Mouse (Mus musculus): ENCODE measurements around the gene Tfap2e. TPM values are rescaled to one million over a fixed set of nuclear protein-coding genes. Genes with fewer than 3 reads are reported as not detected.

The Tfap2e gene
- polyA plus RNA-seq, 1 experiment from 2014 or later = 0.77 TPM

DNA sequence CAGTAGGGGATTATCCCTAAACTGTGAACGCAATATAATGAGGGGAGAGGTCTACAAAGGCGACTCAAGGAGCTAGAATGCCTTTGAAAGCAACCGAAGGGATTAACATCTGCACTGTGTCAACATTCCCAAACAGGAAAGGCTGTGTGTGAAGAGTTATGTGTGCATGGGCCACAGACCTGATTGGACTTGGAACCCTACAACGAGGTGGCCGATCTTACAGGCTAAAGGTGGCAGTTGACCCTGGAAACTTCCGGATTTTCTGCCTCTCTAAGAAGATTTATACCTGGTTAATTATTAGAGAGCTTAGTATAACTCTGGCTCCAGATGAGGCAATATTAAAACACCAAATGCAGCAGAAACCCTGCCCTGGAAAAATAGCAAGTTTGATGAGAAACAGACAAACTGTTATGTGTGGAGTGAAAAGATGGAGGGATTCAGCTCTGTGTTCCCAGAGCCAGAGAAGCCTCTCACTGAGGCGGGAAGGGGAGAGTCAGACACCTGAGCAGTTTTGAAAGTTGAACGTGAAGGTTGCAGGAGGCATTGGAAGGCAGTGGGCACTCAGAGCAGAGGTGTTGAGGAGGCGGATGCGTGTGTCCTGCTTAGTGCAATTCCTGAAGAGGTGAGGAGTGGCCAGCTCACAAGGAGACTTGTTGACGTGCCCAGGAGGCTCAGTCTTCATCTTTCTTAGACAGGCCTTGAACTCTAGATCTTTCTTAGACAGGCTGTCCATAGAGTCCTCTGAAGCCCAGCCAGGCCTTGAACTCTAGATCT lies 26.7 kb upstream of the Tfap2e start:
- no peak overlapping the region for H3K4me2 ChIP-seq (replicated peaks)
- H3K9ac ChIP-seq = no peak overlapping the region
- H3K4me3 ChIP-seq = no peak overlapping the region
- WGBS = 83% methylated on average over 11 of the region's 11 CpGs
- H3K4me1 ChIP-seq = no peaks in the 10 kb centered on the region
- no peak overlapping the region for H3K27ac ChIP-seq
- H3K27me3 ChIP-seq = no peaks in the 10 kb centered on the region
- ATAC-seq (ENCODE audit: low FRiP score) = no peak
- no peaks in the 10 kb centered on the region for H3K9me3 ChIP-seq (replicated peaks)
- peaks cover 32% of the 10 kb centered on the region for H3K36me3 ChIP-seq

DNA sequence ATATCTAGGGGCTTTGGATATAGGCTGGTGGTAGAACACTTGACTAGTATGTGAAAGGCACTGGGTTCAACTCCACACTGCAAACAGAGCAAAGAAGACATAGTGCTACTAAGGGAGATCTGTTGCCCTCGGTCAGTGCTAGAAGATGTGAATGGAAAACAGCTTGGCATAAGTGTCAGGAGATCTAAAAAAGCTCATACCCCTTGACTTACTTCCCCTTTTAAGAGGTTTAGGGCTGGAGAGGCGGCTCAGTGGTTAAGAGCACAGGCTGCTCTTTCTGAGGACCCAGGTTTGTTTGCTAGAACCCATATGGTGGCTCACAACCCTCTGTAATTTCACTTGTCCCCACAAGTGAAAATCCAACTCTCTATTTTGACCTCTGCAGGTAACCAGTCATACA lies 23.4 kb upstream of the Tfap2e start:
- Histone ChIP-seq H3K4me1 (peaks cover 11% of the 10 kb centered on the region), H3K27me3 (no peaks in the 10 kb centered on the region), H3K4me2 (replicated peaks) (no peak overlapping the region), H3K27ac (no peak overlapping the region), H3K4me3 (no peak overlapping the region), H3K9ac (no peak overlapping the region), H3K36me3 (peaks cover 39% of the 10 kb centered on the region), H3K9me3 (replicated peaks) (no peaks in the 10 kb centered on the region)
- WGBS = 90% methylated on average over 2 of the region's 2 CpGs
- ATAC-seq (ENCODE audit: low FRiP score) = no peak

DNA sequence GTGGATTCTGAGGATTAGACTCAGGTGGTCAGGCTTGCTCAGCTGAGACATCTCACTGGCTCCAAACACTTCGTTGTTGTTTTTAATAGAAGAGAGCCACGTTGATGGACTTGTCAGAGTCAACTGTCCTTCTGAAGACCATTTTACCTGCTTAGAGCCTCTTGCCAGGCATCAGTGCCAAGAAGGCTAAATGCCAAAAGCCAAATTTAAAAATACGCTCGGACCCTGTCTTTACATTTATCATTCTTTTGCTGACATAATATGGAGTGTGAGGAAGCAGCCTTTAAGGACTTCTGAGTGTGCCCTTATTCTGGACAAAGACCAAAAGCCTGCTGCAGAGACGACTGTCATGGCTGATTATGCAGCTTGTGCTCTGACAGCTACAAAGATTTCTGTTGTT lies 22.3 kb upstream of the Tfap2e start:
- H3K9me3 ChIP-seq (replicated peaks) = no peaks in the 10 kb centered on the region
- ATAC-seq (ENCODE audit: low FRiP score) = no peak
- no peak overlapping the region for H3K4me3 ChIP-seq
- peaks cover 39% of the 10 kb centered on the region for H3K36me3 ChIP-seq
- H3K27me3 ChIP-seq = no peaks in the 10 kb centered on the region
- 86% methylated on average over 5 of the region's 5 CpGs for WGBS
- H3K4me1 ChIP-seq = peaks cover 14% of the 10 kb centered on the region
- H3K4me2 ChIP-seq (replicated peaks) = no peak overlapping the region
- no peak overlapping the region for H3K27ac ChIP-seq
- H3K9ac ChIP-seq = no peak overlapping the region

DNA sequence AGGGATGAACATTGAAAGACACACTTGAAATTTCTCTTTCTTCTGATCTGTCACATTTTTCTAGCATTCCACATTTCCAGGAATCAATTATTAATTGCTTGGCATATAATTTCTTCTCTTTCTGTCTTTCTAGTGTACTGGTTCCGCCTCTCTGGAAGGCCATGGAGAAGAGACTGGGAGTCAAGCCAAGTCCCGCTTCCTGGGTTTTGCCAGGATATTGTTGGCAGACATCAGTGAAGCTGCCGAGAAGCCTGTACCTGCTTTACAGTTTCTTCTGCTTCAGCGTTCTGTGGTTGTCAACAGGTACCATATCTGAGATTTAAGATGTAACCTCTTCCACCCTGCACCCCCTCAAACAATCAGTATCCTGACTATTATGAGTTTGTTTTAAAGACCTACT lies 20.7 kb upstream of the Tfap2e start:
- 91% methylated on average over 4 of the region's 4 CpGs for WGBS
- H3K9ac ChIP-seq = no peak overlapping the region

DNA sequence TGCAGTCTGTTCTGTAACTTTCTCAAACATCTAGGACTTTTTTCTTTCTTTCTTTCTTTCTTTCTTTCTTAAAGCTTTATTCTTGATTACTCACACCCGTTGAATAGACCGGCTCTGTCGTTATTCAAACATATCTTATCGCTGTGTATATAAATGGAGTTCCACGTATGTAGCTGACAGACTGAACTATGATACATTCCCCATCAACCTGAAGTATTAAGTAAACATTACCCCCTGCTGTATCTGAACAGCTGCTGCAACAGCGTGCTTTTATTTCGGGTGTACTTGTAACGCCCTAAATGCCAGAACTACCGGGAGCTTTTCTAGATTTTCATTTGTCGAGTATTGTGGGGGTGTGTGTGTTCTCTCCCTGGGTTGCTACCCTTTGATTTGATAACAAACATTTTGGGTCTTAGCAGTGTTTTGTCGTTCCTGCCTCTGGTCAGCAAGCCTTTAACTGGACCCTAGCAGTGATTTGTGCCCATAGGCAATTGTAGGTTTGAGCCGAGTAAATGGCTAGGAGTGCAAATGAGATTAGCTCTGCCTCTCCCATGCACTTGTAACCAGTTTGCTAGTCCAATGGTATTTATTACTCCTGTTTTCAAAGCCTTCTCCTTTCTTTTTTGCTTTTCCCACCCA lies 18.8 kb upstream of the Tfap2e start:
- 59% methylated on average over 12 of the region's 12 CpGs for WGBS
- no peak for ATAC-seq (ENCODE audit: low FRiP score)
- Histone ChIP-seq H3K4me1 (peaks cover 39% of the 10 kb centered on the region), H3K4me3 (peak overlapping the region; percentile 66), H3K9ac (peak overlapping the region; percentile 78; the same call in 1 of the 2 replicates), H3K9me3 (replicated peaks) (no peaks in the 10 kb centered on the region), H3K36me3 (peaks cover 29% of the 10 kb centered on the region), H3K27ac (no peak overlapping the region), H3K27me3 (no peaks in the 10 kb centered on the region), H3K4me2 (replicated peaks) (peak overlapping the region; percentile 91)

More for the DNA sequence above, 20.7 kb upstream of the Tfap2e start:
- peaks cover 33% of the 10 kb centered on the region for H3K36me3 ChIP-seq
- H3K27ac ChIP-seq = no peak overlapping the region
- peaks cover 20% of the 10 kb centered on the region for H3K4me1 ChIP-seq
- H3K4me2 ChIP-seq (replicated peaks) = no peak overlapping the region
- ATAC-seq (ENCODE audit: low FRiP score) = no peak
- no peaks in the 10 kb centered on the region for H3K27me3 ChIP-seq
- H3K9me3 ChIP-seq (replicated peaks) = no peaks in the 10 kb centered on the region
- H3K4me3 ChIP-seq = no peak overlapping the region

DNA sequence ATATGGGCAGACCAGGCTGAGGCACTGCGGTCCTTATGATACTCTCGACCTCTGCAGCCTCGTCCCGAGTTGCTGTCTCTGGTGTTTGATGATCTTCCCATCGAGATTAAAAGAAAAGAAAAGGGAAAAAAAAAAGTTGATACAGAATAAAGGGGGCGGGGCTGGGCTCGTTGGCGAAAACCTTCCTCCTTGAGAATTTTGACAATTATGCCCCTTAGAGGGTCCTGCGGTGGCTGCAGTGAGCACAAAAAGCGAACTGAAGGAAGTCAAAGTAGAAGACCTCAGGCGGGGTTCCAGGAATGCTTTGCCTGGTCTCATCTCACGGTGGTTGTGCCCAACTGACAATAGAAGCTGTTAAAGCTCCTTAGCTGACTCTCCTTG lies 18.2 kb upstream of the Tfap2e start:
- Histone ChIP-seq H3K4me3 (peak overlapping the region; percentile 66), H3K36me3 (peaks cover 30% of the 10 kb centered on the region), H3K4me2 (replicated peaks) (peak overlapping the region; percentile 91), H3K4me1 (peaks cover 46% of the 10 kb centered on the region), H3K9ac (peak overlapping the region; percentile 78), H3K9me3 (replicated peaks) (no peaks in the 10 kb centered on the region), H3K27ac (peak overlapping the region; percentile 98), H3K27me3 (no peaks in the 10 kb centered on the region)
- no peak for ATAC-seq (ENCODE audit: low FRiP score)
- 1% methylated on average over 12 of the region's 12 CpGs for WGBS

DNA sequence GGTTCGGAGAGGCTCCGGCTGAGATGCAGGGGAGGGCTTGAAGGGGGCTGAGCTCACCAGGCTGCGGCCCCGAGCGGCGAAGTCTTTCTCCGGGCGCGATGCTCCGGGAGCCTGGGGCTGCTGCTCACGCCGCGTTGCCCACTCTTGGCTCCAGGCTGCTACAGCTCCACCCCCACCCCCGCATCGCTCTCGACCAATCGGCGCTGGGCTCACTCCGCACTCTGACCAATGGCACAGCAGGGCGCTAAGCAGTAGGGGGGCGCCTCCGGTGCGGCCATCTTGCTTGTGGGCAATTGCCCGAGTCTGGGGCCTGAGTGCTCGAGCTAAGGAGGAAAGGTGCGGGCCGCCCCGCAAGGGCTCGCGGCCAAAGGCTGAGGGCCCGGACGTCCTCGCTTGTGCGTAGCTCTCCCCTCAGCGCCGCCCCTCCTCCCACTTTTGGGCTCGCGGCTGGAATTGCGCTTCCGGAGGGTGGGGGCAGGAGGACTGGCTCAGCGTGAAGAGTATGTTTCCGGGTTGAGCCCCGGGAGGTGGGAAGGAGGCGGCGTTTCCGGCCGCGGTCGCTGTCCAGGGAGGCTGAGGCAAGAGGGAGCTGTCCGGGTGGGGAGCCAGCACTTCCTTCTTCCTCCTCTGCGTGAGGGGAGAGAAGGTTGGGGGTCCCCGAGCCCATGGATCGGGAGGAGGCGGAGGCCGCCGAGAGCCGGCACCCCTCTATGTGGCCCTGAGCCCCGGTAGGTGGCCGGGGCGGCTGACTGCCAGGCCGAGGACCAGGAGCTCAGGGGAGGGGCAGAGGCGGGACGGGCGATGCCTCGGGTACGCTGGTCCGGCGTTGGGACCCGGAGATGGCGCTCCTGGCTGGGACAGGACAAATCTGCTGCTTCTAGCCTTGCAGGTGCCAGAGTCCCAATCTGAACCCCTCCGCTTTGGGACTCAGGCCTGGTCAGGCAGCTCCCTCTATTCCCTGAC lies 17.5 kb upstream of the Tfap2e start, which contains the start of the genes Ncdn and AU040320:
Gene Ncdn, minus strand, starts transcription at position 171 of the 963 bp plus-strand sequence.
Gene AU040320, plus strand, starts transcription at position 277 of the 963 bp plus-strand sequence.
- H3K4me3 ChIP-seq = peak within 1 kb of the TSS; percentile 66
- under 1% methylated on average over 69 of the region's 71 CpGs for WGBS
- peak within 1 kb of the TSS; percentile 91 for H3K4me2 ChIP-seq (replicated peaks)
- H3K4me1 ChIP-seq = peaks cover 50% of the 10 kb centered on the region
- peak within 1 kb of the TSS; percentile 98 for H3K27ac ChIP-seq
- H3K36me3 ChIP-seq = peaks cover 36% of the 10 kb centered on the region
- no peaks in the 10 kb centered on the region for H3K9me3 ChIP-seq (replicated peaks)
- H3K9ac ChIP-seq = peak within 1 kb of the TSS; percentile 78
- H3K27me3 ChIP-seq = no peaks in the 10 kb centered on the region
- ATAC-seq (ENCODE audit: low FRiP score) = peak; percentile 98

DNA sequence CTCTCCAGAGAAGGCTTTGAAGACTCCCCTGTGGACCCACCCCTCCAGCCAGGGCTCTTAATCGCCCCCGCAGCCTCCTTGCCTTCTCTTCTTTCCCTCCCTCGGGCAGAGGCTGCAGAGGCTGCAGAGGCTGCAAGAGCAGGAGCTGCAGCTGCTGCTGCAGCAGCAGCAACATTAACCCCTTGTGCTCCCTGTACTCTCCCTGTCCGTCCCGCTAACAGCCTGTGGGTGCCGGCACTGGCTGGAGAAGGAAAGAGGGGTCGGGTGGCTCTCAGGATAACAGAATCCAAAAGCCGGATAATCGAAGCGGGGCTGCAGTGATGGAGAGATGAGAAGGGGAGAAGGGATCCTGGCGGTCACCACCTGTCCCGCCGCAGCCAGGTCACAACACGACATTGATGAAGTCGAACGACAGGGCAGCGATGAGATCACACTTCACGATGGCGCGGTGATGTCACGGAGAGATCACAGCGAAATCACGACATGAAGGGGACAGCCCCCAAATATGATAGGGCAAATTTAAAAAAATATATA lies 16.6 kb upstream of the Tfap2e start:
- ATAC-seq (ENCODE audit: low FRiP score) = peak; percentile 17
- H3K4me1 ChIP-seq = peaks cover 52% of the 10 kb centered on the region
- H3K27ac ChIP-seq = peak overlapping the region; percentile 98
- peak overlapping the region; percentile 91 for H3K4me2 ChIP-seq (replicated peaks)
- H3K4me3 ChIP-seq = peak overlapping the region; percentile 66
- 1% methylated on average over 23 of the region's 23 CpGs for WGBS
- H3K27me3 ChIP-seq = no peaks in the 10 kb centered on the region
- peaks cover 35% of the 10 kb centered on the region for H3K36me3 ChIP-seq
- H3K9me3 ChIP-seq (replicated peaks) = no peaks in the 10 kb centered on the region
- peak overlapping the region; percentile 78 for H3K9ac ChIP-seq

DNA sequence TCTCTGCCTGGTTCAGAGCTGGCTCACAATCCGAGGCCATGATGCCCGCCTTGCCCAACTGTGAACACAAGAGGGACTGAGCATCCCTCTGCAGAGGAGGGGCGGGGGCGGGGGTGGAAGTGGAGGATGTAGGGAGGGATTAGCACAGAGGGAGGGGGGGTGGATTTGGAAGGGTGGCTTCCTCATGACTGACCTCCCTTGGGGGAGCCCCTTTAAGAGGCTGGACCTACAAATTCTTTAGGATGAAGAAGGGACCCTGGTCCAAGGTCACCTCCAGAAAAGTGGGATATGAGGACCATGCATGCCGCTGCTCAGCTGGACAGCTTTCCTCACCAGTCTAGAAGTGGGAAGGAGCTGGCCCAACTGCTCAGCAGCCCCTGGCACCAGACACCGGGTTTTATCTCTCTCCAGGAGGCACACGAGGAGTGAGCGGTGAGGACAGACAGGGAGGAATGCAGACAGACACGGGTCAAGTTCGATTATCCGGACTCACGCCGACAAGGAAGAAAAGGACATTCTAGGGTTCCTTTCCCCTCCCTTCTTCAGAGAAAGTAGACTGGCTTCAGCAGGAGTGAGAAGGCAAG lies 16.1 kb upstream of the Tfap2e start:
- Histone ChIP-seq H3K4me2 (replicated peaks) (peak overlapping the region; percentile 91), H3K27me3 (no peaks in the 10 kb centered on the region), H3K36me3 (peaks cover 37% of the 10 kb centered on the region), H3K4me1 (peaks cover 52% of the 10 kb centered on the region), H3K27ac (peak overlapping the region; percentile 98), H3K9me3 (replicated peaks) (no peaks in the 10 kb centered on the region), H3K9ac (peak overlapping the region; percentile 78), H3K4me3 (peak overlapping the region; percentile 66)
- 2% methylated on average over 13 of the region's 13 CpGs for WGBS
- ATAC-seq (ENCODE audit: low FRiP score) = no peak

DNA sequence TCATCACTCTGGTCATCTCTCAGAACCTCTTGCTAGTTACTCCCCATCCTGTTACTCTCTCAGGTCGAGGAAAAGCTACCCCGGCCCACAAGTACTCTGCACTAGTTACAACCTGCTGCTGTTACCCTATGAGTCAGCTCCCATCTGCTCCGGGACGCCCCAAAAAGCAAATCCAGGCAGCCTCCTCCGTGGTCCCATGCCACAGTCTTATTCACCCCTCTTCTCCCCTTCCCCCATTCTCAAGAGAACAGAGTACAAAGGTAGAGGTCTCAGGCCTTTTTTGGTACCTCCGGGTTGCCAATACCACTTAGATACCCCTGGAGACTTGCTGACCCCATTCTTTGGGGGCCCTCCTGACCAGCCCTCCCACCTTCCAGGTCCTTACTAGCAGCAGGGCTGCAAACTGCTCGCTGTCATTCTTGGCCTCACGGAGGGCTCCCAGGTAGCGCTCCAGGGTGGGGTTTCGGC lies 15.6 kb upstream of the Tfap2e start:
- Histone ChIP-seq H3K27ac (no peak overlapping the region), H3K4me2 (replicated peaks) (peak overlapping the region; percentile 91), H3K36me3 (peaks cover 38% of the 10 kb centered on the region), H3K9ac (peak overlapping the region; percentile 78), H3K9me3 (replicated peaks) (no peaks in the 10 kb centered on the region), H3K27me3 (no peaks in the 10 kb centered on the region), H3K4me1 (peaks cover 52% of the 10 kb centered on the region), H3K4me3 (peak overlapping the region; percentile 66)
- 54% methylated on average over 10 of the region's 10 CpGs for WGBS
- no peak for ATAC-seq (ENCODE audit: low FRiP score)

DNA sequence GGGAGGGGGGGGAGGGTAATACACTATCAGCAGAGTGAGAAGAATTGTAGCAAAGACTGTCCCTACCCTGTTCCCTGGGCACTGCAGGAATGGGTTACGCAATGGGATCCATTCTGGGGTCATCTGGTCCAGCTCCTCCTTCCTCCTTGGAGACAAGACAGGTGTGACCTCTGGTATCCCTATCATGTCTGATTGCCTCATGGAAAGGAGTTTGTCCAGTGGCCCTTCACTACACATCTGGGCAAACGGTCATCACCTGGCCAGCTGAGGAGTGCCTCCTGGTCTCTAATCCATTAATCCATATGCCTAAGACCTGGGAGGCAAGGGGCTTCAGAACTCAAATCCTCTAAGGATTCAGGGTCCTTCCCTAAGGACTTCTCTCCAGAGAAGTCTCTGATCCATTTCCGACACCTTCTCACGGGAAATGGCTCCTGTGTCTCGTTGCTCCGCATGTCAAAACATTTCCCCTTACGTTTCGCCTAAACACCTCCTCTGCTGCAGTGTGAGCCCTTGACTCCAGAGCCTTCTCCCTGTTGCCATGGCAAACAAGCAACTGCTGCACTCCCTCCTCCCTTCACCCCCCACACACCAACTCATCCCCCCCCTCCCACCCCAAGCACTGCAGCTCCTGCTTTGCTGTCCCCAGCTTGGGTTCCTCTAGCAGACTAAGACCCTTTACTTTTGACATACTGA lies 15.0 kb upstream of the Tfap2e start:
- no peaks in the 10 kb centered on the region for H3K9me3 ChIP-seq (replicated peaks)
- H3K27ac ChIP-seq = no peak overlapping the region
- H3K27me3 ChIP-seq = no peaks in the 10 kb centered on the region
- peak overlapping the region; percentile 91 for H3K4me2 ChIP-seq (replicated peaks)
- no peak overlapping the region for H3K4me3 ChIP-seq
- H3K36me3 ChIP-seq = peaks cover 43% of the 10 kb centered on the region
- H3K4me1 ChIP-seq = peaks cover 52% of the 10 kb centered on the region
- H3K9ac ChIP-seq = no peak overlapping the region
- WGBS = 84% methylated on average over 8 of the region's 8 CpGs
- no peak for ATAC-seq (ENCODE audit: low FRiP score)
